Mouse (Mus musculus) lung, postnatal 0 days (tissue): ENCODE measurements at regions not wholly inside any gene's neighbourhood (a gene's known extent, or its start where the extent isn't known, plus 50 kb on each side); places are given as distances from the start of the nearest gene placed in this dataset.

Source experiments
- CTCF ChIP-seq: IDR thresholded peaks from 2 replicates; pipeline ENCODE4 v1.5.1; 2016; ENCODE audit warnings: antibody characterized with exemption, mild to moderate bottlenecking
- EP300 ChIP-seq: IDR thresholded peaks from 2 replicates; pipeline ENCODE4 v1.6.1; 2016; ENCODE audit warnings: antibody characterized with exemption, mild to moderate bottlenecking, control low read depth

DNA sequence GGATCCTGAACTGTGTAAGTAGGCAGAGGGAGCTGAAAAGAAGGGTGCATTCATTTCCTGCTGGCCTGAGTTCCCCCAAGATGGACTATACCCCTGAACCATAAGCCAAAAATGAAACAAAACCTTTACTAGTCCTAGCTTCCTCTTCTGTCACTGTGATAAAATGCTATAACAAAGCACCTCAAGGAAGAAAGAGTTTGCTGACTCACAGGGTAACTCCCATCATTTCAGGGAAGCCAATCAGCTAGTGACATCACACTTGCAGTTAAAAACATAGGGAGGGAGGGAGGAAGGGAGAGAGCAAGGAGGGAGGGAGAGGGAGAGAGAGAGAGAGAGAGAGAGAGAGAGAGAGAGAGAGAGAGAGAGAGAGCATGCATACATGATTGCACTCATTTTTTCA, 484.5 kb upstream of the Kcnab2 start:
- no peak for TF ChIP-seq CTCF
- TF ChIP-seq EP300, result no peak
